Mouse (Mus musculus): ENCODE data around the gene Lztr1. TPM values are rescaled to one million over a fixed set of nuclear protein-coding genes. Genes with fewer than 3 reads are reported as not detected.

The Lztr1 gene
- polyA plus RNA-seq, 1 experiment from 2014 or later, result 47.4 TPM

DNA sequence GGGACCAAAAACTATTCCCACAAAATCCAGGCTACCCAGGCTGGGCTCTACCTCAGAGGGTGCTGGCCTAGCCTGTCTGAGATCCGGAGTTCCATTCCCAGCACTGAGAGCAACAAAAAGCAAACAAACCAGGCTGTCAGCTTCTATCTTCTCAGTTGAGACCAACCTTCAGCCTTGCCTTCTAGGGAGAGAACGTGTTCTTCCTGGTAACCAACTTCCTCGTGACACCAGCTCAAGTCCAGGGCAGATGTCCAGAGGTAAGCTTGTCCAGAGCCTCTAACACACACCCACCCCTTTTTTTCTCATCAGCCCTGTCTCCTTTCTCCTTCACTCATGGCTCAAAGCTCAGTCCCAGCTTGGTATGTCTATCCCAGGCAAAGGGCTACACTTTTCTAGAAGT is 56.3 kb downstream of the Lztr1 start:
- Histone ChIP-seq H3K27ac (ENCODE audit: low read depth, low read length) (no peak overlapping the region), H3K4me1 (ENCODE audit: control insufficient read depth, insufficient read depth, low read length) (peaks cover 19% of the 10 kb centered on the region), H3K4me2 (no peak overlapping the region), H3K9me3 (replicated peaks; ENCODE audit: control insufficient read depth, low read length) (no peaks in the 10 kb centered on the region), H3K27me3 (ENCODE audit: control insufficient read depth, insufficient read depth, low read length) (peaks cover 5% of the 10 kb centered on the region; the same call in 1 of the 2 replicates), H3K4me3 (ENCODE audit: low read depth, low read length) (no peak overlapping the region), H3K9ac (ENCODE audit: low read depth, low read length) (no peak overlapping the region), H3K36me3 (ENCODE audit: control insufficient read depth, insufficient read depth, low read length) (no peaks in the 10 kb centered on the region)
- 57% methylated on average over 3 of the region's 3 CpGs for WGBS (ENCODE audit: insufficient replicate concordance)
- no peak for ATAC-seq (replicated peaks; ENCODE audit: insufficient number of reproducible peaks, low FRiP score, low TSS enrichment)

DNA sequence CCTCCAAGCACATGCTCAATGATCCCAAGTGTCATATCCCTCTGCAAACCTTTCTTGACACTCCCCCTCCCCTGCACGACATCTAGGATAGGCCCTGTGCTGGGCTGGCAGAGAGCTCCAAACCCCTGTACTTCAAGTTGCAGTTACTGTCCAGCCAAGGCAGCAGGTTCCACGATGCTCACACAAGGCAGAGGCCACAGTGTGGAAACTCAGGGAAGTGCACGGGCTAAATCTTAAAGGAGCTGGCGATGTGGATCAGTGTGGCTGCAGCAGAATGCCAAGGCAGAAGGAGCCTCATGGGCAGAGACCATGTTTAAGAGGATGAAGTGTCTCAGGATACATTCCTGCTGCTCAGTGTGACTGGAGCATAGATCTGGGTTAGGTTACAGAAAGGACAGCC is 57.7 kb downstream of the Lztr1 start:
- Histone ChIP-seq H3K4me1 (ENCODE audit: control insufficient read depth, insufficient read depth, low read length) (peaks cover 10% of the 10 kb centered on the region), H3K4me3 (ENCODE audit: low read depth, low read length) (no peak overlapping the region), H3K27me3 (ENCODE audit: control insufficient read depth, insufficient read depth, low read length) (peaks cover 12% of the 10 kb centered on the region; the same call in 1 of the 2 replicates), H3K9ac (ENCODE audit: low read depth, low read length) (no peak overlapping the region), H3K4me2 (no peak overlapping the region), H3K9me3 (replicated peaks; ENCODE audit: control insufficient read depth, low read length) (no peaks in the 10 kb centered on the region), H3K36me3 (ENCODE audit: control insufficient read depth, insufficient read depth, low read length) (no peaks in the 10 kb centered on the region), H3K27ac (ENCODE audit: low read depth, low read length) (no peak overlapping the region)
- ATAC-seq (replicated peaks; ENCODE audit: insufficient number of reproducible peaks, low FRiP score, low TSS enrichment), result no peak
- WGBS (ENCODE audit: insufficient replicate concordance), result 22% methylated on average over 4 of the region's 4 CpGs

Other genes starting within 250 kb of the Lztr1 start
- 4.9 and 7.1 TPM in 2 replicates for gene Tmem191c, start 232.6 kb upstream of the Lztr1 start, polyA plus RNA-seq (2014; fragmentation: Nextera tagmentation; extraction: Ambion mirVana)
- 0.61 and 2.5 TPM in 2 replicates for gene Serpind1, start 177.3 kb upstream of the Lztr1 start, polyA plus RNA-seq (2014; fragmentation: Nextera tagmentation; extraction: Ambion mirVana)
- 6.0 and 6.5 TPM in 2 replicates for gene Snap29, start 102.7 kb upstream of the Lztr1 start, polyA plus RNA-seq (2014; fragmentation: Nextera tagmentation; extraction: Ambion mirVana)
- 36.8 and 38.3 TPM in 2 replicates for gene Pi4ka, start 102.4 kb upstream of the Lztr1 start, polyA plus RNA-seq (2014; fragmentation: Nextera tagmentation; extraction: Ambion mirVana)
- gene Crkl, start 56.7 kb upstream of the Lztr1 start, polyA plus RNA-seq (2014; fragmentation: Nextera tagmentation; extraction: Ambion mirVana), result 47.8 and 49.6 TPM in 2 replicates
- gene Aifm3, start 19.1 kb upstream of the Lztr1 start, polyA plus RNA-seq (2014; fragmentation: Nextera tagmentation; extraction: Ambion mirVana), result 0.54 and 0.68 TPM in 2 replicates
- 31.4 and 34.0 TPM in 2 replicates for gene Thap7, start 22.4 kb downstream of the Lztr1 start, polyA plus RNA-seq (2014; fragmentation: Nextera tagmentation; extraction: Ambion mirVana)
- not detected in 2 replicates for gene Lrrc74b, start 52.6 kb downstream of the Lztr1 start, polyA plus RNA-seq (2014; fragmentation: Nextera tagmentation; extraction: Ambion mirVana)
- 0.51 and 0.70 TPM in 2 replicates for gene P2rx6, start 53.2 kb downstream of the Lztr1 start, polyA plus RNA-seq (2014; fragmentation: Nextera tagmentation; extraction: Ambion mirVana)
- 5.4 and 6.2 TPM in 2 replicates for gene Slc7a4, start 74.5 kb downstream of the Lztr1 start, polyA plus RNA-seq (2014; fragmentation: Nextera tagmentation; extraction: Ambion mirVana)
- gene Smpd4, start 110.7 kb downstream of the Lztr1 start, polyA plus RNA-seq (2014; fragmentation: Nextera tagmentation; extraction: Ambion mirVana), result 34.9 and 37.7 TPM in 2 replicates
- gene Ccdc74a, start 137.8 kb downstream of the Lztr1 start, polyA plus RNA-seq (2014; fragmentation: Nextera tagmentation; extraction: Ambion mirVana), result 3.7 and 5.3 TPM in 2 replicates
- gene Med15, start 224.2 kb downstream of the Lztr1 start, polyA plus RNA-seq (2014; fragmentation: Nextera tagmentation; extraction: Ambion mirVana), result 31.6 and 32.9 TPM in 2 replicates

Measured in heart, embryonic 11.5 days (tissue).